Mouse (Mus musculus): Measurements from ENCODE around the gene Abo. TPM values are rescaled to one million over a fixed set of nuclear protein-coding genes. Genes with fewer than 3 reads are reported as not detected.

Abo gene
- not detected for total RNA-seq (2023)

DNA sequence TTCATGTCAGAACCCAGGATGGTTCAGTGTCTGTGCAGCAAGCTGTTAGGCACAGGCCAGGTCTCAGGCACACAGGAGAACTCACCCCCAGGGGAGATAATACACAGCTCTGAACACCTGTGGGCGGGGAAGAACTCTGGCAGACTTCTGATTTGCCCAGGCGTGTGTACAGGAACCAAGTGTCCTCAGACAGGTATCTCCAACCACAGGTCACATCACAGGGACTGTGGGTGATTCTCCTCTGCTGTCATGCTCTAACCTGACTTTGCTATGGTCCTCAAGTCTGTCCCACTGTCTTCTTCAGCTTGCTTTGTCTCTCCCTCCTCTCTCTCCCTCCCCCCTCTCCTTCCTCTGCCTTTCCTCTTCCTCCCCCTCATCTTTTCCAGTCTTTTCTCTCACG lies at the start of gene Abo:
Abo (minus strand) TSS at position 101 of the 400 bp plus-strand sequence.

DNA sequence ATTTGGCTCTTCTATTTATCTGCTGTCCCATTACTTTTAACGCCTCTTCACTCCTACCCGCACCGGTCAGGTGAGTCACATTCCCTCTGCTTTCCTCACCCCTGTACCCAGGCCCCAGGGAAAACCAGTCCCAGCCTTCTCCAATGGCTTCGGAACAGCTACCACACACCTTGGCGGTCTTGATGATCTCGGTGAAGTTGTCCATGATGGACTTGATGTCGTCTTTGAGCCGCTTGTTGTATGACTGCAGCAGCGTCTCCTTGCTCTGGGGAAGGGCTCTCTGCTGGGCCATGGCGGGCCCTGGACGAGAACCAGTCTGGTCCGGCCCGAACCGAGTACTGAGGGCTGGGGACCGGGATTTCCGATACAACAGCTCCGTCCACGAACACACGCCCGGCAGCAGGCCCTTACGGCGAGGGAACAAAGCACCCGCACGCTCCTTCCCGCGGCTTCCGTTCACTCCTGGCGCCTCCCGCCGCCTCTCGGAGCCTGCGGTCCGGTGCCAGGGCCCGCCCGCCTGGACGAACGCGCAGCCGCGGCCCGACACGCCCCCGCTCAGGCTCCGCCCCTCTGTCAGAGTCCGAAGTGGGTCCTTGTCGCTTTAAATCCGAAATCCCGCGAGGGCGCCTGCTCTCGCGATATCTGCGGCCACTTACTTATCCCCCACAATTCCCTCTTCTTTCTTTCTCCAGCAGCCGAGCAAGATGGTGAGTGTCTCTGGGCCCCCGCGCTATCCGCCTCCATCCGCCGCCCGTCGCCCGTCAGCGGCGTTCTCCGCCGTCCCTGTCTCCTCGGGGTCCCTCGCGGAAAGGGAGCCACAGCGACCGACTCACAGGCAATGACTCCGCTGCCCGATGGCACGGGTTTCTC lies 45.6 kb upstream of the Abo start, which contains the start of the genes Med22 and Rpl7a:
Med22 (minus strand) TSS at position 554 of the 870 bp plus-strand sequence.
Rpl7a (plus strand) TSS at position 641 of the 870 bp plus-strand sequence.

GRCm38 (mm10) chr2:26902467-26903220 lies 37.9 kb upstream of the Abo start, which contains the start of gene Surf6:
Gene Surf6, minus strand, starts transcription at chr2:26902879.

Other genes with a start within 250 kb of the Abo start
- gene Fam69b, start 236.5 kb downstream of the Abo start, total RNA-seq (2023) = 1 to 10 TPM; 5.0 to 5.5 TPM
- not detected for gene Lcn4, start 193.7 kb downstream of the Abo start, total RNA-seq (2023)
- gene Surf6, start 37.9 kb upstream of the Abo start, total RNA-seq (2023) = 10 to 100 TPM; 74.0 to 78.5 TPM
- gene Med22, start 45.7 kb upstream of the Abo start, total RNA-seq (2023) = 10 to 100 TPM; 19.9 to 22.1 TPM
- 100 to 1,000 TPM; 644 to 653 TPM for gene Rpl7a, start 45.8 kb upstream of the Abo start, total RNA-seq (2023)
- 10 to 100 TPM; 53.4 to 54.6 TPM for gene Surf2, start 51.4 kb upstream of the Abo start, total RNA-seq (2023)
- 10 to 100 TPM; 52.3 to 66.8 TPM for gene Surf1, start 51.6 kb upstream of the Abo start, total RNA-seq (2023)
- 10 to 100 TPM; 63.6 to 66.3 TPM for gene Surf4, start 68.9 kb upstream of the Abo start, total RNA-seq (2023)
- gene Stkld1, start 69.1 kb upstream of the Abo start, total RNA-seq (2023) = not detected
- 10 to 100 TPM; 82.9 to 87.7 TPM for gene Rexo4, start 99.4 kb upstream of the Abo start, total RNA-seq (2023)
- under 1 TPM; 0.15 to 0.27 TPM for gene Adamts13, start 108.4 kb upstream of the Abo start, total RNA-seq (2023)
- gene Cacfd1, start 144.9 kb upstream of the Abo start, total RNA-seq (2023) = 10 to 100 TPM; 39.1 to 43.9 TPM
- 10 to 100 TPM in 1 of 2 experiments, 1 to 10 TPM in 1; 9.9 to 10.5 TPM for gene Slc2a6, start 163.0 kb upstream of the Abo start, total RNA-seq (2023)
- gene Mymk, start 207.2 kb upstream of the Abo start, total RNA-seq (2023) = not detected
- gene Adamtsl2, start 214.4 kb upstream of the Abo start, total RNA-seq (2023) = 1 to 10 TPM; 4.2 to 5.8 TPM

Data from B cell, adult 67 days (primary cell).